8 mouse cellular contexts compared by ENCODE assay signal in genomic region chr9:59259806-59260454, GRCm38 (mm10). TPM values are rescaled to one million over a fixed set of nuclear protein-coding genes. Genes with fewer than 3 reads are reported as not detected.
DNase-seq lines count a peak whose midpoint lies in the region; ATAC-seq lines count a peak whose summit lies in the region.
"Had no signal": no experiment of that assay in that cellular context is flagged by ENCODE, and none has a peak within 500 bp of the region (broad histone marks: within the 10 kb centered on the region; RNA-seq: fewer than 3 reads in every experiment).

No protein-coding gene starts in this region.

- H3K9me3 ChIP-seq in midbrain, embryonic 10.5 days (replicated peaks) = no peaks in the 10 kb centered on the region
- H3K9me3 ChIP-seq in midbrain, embryonic 11.5 days (ENCODE audit: control insufficient read depth, low read length) = no peaks in the 10 kb centered on the region
- no peaks in the 10 kb centered on the region for H3K9me3 ChIP-seq in hindbrain, embryonic 10.5 days
- no peaks in the 10 kb centered on the region for H3K9me3 ChIP-seq in limb, embryonic 10.5 days (replicated peaks)
- no peaks in the 10 kb centered on the region for H3K9me3 ChIP-seq in stomach, embryonic 14.5 days (ENCODE audit: control insufficient read depth, low read depth, low read length)
- H3K9me3 ChIP-seq: liver, embryonic 15.5 days had no signal

- peaks cover 10% of the 10 kb centered on the region for H3K4me1 ChIP-seq in midbrain, embryonic 10.5 days
- no peaks in the 10 kb centered on the region for H3K4me1 ChIP-seq in midbrain, embryonic 11.5 days (ENCODE audit: control insufficient read depth, insufficient read depth, low read length)
- H3K4me1 ChIP-seq in hindbrain, embryonic 10.5 days (replicated peaks) = peaks cover 29% of the 10 kb centered on the region
- peaks cover 23% of the 10 kb centered on the region for H3K4me1 ChIP-seq in limb, embryonic 10.5 days
- 0 out of 2 replicates have a peak, but pooled peaks cover 3% of the 10 kb centered on the region for H3K4me1 ChIP-seq in stomach, embryonic 14.5 days (ENCODE audit: control insufficient read depth, insufficient read depth, low read length)
- H3K4me1 ChIP-seq: liver, embryonic 15.5 days had no signal

- DNase-seq in midbrain, embryonic 10.5 days (ENCODE audit: low spot score) = no peak
- no peak for DNase-seq in midbrain, embryonic 11.5 days (ENCODE audit: low spot score, missing footprints)
- DNase-seq in hindbrain, embryonic 10.5 days (ENCODE audit: low spot score) = no peak
- DNase-seq in limb, embryonic 10.5 days (ENCODE audit: low spot score) = no peak
- no peak for DNase-seq in left cerebral cortex, postnatal 25 days (ENCODE audit: low spot score in 2 of 2)
- DNase-seq in spleen, adult 12 weeks (ENCODE audit: low spot score) = no peak

- 69% methylated on average over 9 of the region's 9 CpGs for WGBS in midbrain, embryonic 10.5 days
- WGBS in midbrain, embryonic 11.5 days = 69% methylated on average over 9 of the region's 9 CpGs
- WGBS in hindbrain, embryonic 10.5 days = 58% methylated on average over 9 of the region's 9 CpGs
- WGBS in limb, embryonic 10.5 days = 57% methylated on average over 9 of the region's 9 CpGs
- 37% methylated on average over 9 of the region's 9 CpGs for WGBS in stomach, embryonic 14.5 days

- no peaks in the 10 kb centered on the region for H3K27me3 ChIP-seq in midbrain, embryonic 10.5 days (ENCODE audit: low read depth, poor library complexity, severe bottlenecking)
- no peaks in the 10 kb centered on the region for H3K27me3 ChIP-seq in midbrain, embryonic 11.5 days (ENCODE audit: control insufficient read depth, insufficient read depth, low read length)
- no peaks in the 10 kb centered on the region for H3K27me3 ChIP-seq in hindbrain, embryonic 10.5 days (ENCODE audit: insufficient read depth, poor library complexity, severe bottlenecking)
- H3K27me3 ChIP-seq in limb, embryonic 10.5 days (ENCODE audit: low read depth, poor library complexity, severe bottlenecking) = no peaks in the 10 kb centered on the region
- no peaks in the 10 kb centered on the region for H3K27me3 ChIP-seq in stomach, embryonic 14.5 days (ENCODE audit: control insufficient read depth, insufficient read depth, low read length)
- H3K27me3 ChIP-seq: liver, embryonic 15.5 days had no signal

- H3K27ac ChIP-seq in midbrain, embryonic 10.5 days (replicated peaks) = 0 out of 2 replicates have a peak overlapping the region, but pooled peaks have one; percentile 39
- H3K27ac ChIP-seq in midbrain, embryonic 11.5 days (ENCODE audit: low read depth, low read length) = no peak overlapping the region
- peak overlapping the region; percentile 45; the same call in 1 of the 2 replicates for H3K27ac ChIP-seq in hindbrain, embryonic 10.5 days
- peak overlapping the region; percentile 73 for H3K27ac ChIP-seq in limb, embryonic 10.5 days
- H3K27ac ChIP-seq in stomach, embryonic 14.5 days (ENCODE audit: low read length) = no peak overlapping the region
- H3K27ac ChIP-seq: liver, embryonic 15.5 days had no signal

- no peak overlapping the region for H3K4me2 ChIP-seq in midbrain, embryonic 11.5 days
- no peak overlapping the region for H3K4me2 ChIP-seq in stomach, embryonic 14.5 days (replicated peaks; ENCODE audit: low read depth, low read length)
- H3K4me2 ChIP-seq: liver, embryonic 15.5 days had no signal

- intact Hi-C loops in left cerebral cortex, postnatal 25 days (cut with DNase I) = no loop called here

- no peak for ATAC-seq in midbrain, embryonic 11.5 days (ENCODE audit: low FRiP score)
- peak; percentile 28; the same call in 1 of the 2 replicates for ATAC-seq in stomach, embryonic 14.5 days (ENCODE audit: insufficient number of reproducible peaks, insufficient read depth, low FRiP score, low read depth)

- H3K36me3 ChIP-seq in midbrain, embryonic 10.5 days = no peaks in the 10 kb centered on the region
- no peaks in the 10 kb centered on the region for H3K36me3 ChIP-seq in midbrain, embryonic 11.5 days (ENCODE audit: control insufficient read depth, insufficient read depth, low read length)
- no peaks in the 10 kb centered on the region for H3K36me3 ChIP-seq in hindbrain, embryonic 10.5 days
- H3K36me3 ChIP-seq in limb, embryonic 10.5 days = no peaks in the 10 kb centered on the region
- no peaks in the 10 kb centered on the region for H3K36me3 ChIP-seq in stomach, embryonic 14.5 days (ENCODE audit: control insufficient read depth, insufficient read depth, low read length)
- H3K36me3 ChIP-seq: liver, embryonic 15.5 days had no signal

- H3K9ac ChIP-seq in midbrain, embryonic 11.5 days (ENCODE audit: low read length) = no peak overlapping the region
- no peak overlapping the region for H3K9ac ChIP-seq in stomach, embryonic 14.5 days (replicated peaks; ENCODE audit: low read depth, low read length)
- H3K9ac ChIP-seq: liver, embryonic 15.5 days had no signal

- H3K4me3 ChIP-seq in midbrain, embryonic 10.5 days = no peak overlapping the region
- H3K4me3 ChIP-seq in midbrain, embryonic 11.5 days (ENCODE audit: low read depth, low read length) = no peak overlapping the region
- H3K4me3 ChIP-seq in hindbrain, embryonic 10.5 days = no peak overlapping the region
- H3K4me3 ChIP-seq in limb, embryonic 10.5 days = no peak overlapping the region
- no peak overlapping the region for H3K4me3 ChIP-seq in stomach, embryonic 14.5 days (ENCODE audit: low read depth, low read length)
- H3K4me3 ChIP-seq: liver, embryonic 15.5 days had no signal

RNA-seq across cellular contexts. Expression of gene Adpgk, which starts 31.4 kb away (rescaled TPM):
- 40.0 TPM in 2 replicates for polyA plus RNA-seq in midbrain, embryonic 10.5 days (2016; fragmentation: Nextera tagmentation; extraction: Ambion mirVana)
- polyA plus RNA-seq in midbrain, embryonic 11.5 days (2014; fragmentation: Nextera tagmentation; extraction: Ambion mirVana) = 43.8 and 46.8 TPM in 2 replicates
- 39.6 and 42.6 TPM in 2 replicates for polyA plus RNA-seq in hindbrain, embryonic 10.5 days (2016; fragmentation: Nextera tagmentation; extraction: Ambion mirVana)
- 45.8 and 46.9 TPM in 2 replicates for polyA plus RNA-seq in limb, embryonic 10.5 days (2016; fragmentation: Nextera tagmentation; extraction: Ambion mirVana)
- polyA plus RNA-seq in stomach, embryonic 14.5 days (2014; fragmentation: Nextera tagmentation; extraction: Ambion mirVana) = 35.9 and 41.8 TPM in 2 replicates
- 10 to 100 TPM; 14.9 to 17.2 TPM for total RNA-seq in left cerebral cortex, postnatal 25 days (2021)

Comparison
In these comparisons a context has a peak if more than half of its experiments do, and no peak if none do; other contexts are left out.
1. H3K27ac ChIP-seq: peak in midbrain, embryonic 10.5 days (single experiment), hindbrain, embryonic 10.5 days (single experiment) and limb, embryonic 10.5 days (single experiment); none in midbrain, embryonic 11.5 days (single experiment) and stomach, embryonic 14.5 days (single experiment).